Mouse (Mus musculus): ENCODE data around the gene Zfp704. TPM values are rescaled to one million over a fixed set of nuclear protein-coding genes. Genes with fewer than 3 reads are reported as not detected.

Zfp704 gene
- polyA plus RNA-seq, 1 experiment from 2014 or later, result 8.6 TPM

GRCm38 (mm10) chr3:9591416-9592110 is 18.3 kb downstream of the Zfp704 start:
- WGBS, result 97% methylated on average over 8 of the region's 8 CpGs
- H3K4me1 ChIP-seq, result peaks cover 7% of the 10 kb centered on the region; the same call in 1 of the 2 replicates
- no peak overlapping the region for H3K27ac ChIP-seq
- no peak overlapping the region for H3K4me2 ChIP-seq (replicated peaks)
- no peak overlapping the region for H3K9ac ChIP-seq
- no peaks in the 10 kb centered on the region for H3K36me3 ChIP-seq
- ATAC-seq (ENCODE audit: low FRiP score), result no peak
- no peaks in the 10 kb centered on the region for H3K27me3 ChIP-seq
- no peaks in the 10 kb centered on the region for H3K9me3 ChIP-seq (replicated peaks)
- no peak overlapping the region for H3K4me3 ChIP-seq

GRCm38 (mm10) chr3:9588635-9589034 is 21.2 kb downstream of the Zfp704 start:
- 92% methylated on average over 4 of the region's 4 CpGs for WGBS
- H3K4me1 ChIP-seq, result peaks cover 4% of the 10 kb centered on the region; the same call in 1 of the 2 replicates
- H3K36me3 ChIP-seq, result no peaks in the 10 kb centered on the region
- H3K4me3 ChIP-seq, result no peak overlapping the region
- H3K27me3 ChIP-seq, result no peaks in the 10 kb centered on the region
- ATAC-seq (ENCODE audit: low FRiP score), result no peak
- H3K4me2 ChIP-seq (replicated peaks), result no peak overlapping the region
- no peak overlapping the region for H3K27ac ChIP-seq
- H3K9ac ChIP-seq, result no peak overlapping the region
- no peaks in the 10 kb centered on the region for H3K9me3 ChIP-seq (replicated peaks)

GRCm38 (mm10) chr3:9587304-9587703 is 22.6 kb downstream of the Zfp704 start:
- Histone ChIP-seq H3K4me2 (replicated peaks) (no peak overlapping the region), H3K9me3 (replicated peaks) (no peaks in the 10 kb centered on the region), H3K9ac (no peak overlapping the region), H3K4me3 (no peak overlapping the region), H3K27me3 (no peaks in the 10 kb centered on the region), H3K27ac (no peak overlapping the region), H3K4me1 (peaks cover 4% of the 10 kb centered on the region; the same call in 1 of the 2 replicates), H3K36me3 (no peaks in the 10 kb centered on the region)
- ATAC-seq (ENCODE audit: low FRiP score), result no peak
- WGBS, result 96% methylated on average over 7 of the region's 7 CpGs

- Histone ChIP-seq H3K4me1 (peaks cover 2% of the 10 kb centered on the region), H3K36me3 (no peaks in the 10 kb centered on the region), H3K4me2 (replicated peaks) (no peak overlapping the region), H3K27ac (no peak overlapping the region), H3K4me3 (no peak overlapping the region), H3K27me3 (no peaks in the 10 kb centered on the region), H3K9me3 (replicated peaks) (no peaks in the 10 kb centered on the region), H3K9ac (no peak overlapping the region)
- no peak for ATAC-seq (ENCODE audit: low FRiP score)
- 79% methylated on average over 2 of the region's 2 CpGs for WGBS
Observed at GRCm38 (mm10) chr3:9583516-9583915, 26.4 kb downstream of the Zfp704 start.

- Histone ChIP-seq H3K27me3 (no peaks in the 10 kb centered on the region), H3K9ac (no peak overlapping the region), H3K4me2 (replicated peaks) (no peak overlapping the region), H3K9me3 (replicated peaks) (no peaks in the 10 kb centered on the region), H3K36me3 (no peaks in the 10 kb centered on the region), H3K4me1 (peaks cover 10% of the 10 kb centered on the region), H3K4me3 (no peak overlapping the region), H3K27ac (no peak overlapping the region)
- no peak for ATAC-seq (ENCODE audit: low FRiP score)
- WGBS, result 96% methylated on average over 14 of the region's 14 CpGs
Observed at GRCm38 (mm10) chr3:9580952-9581798, 28.7 kb downstream of the Zfp704 start.

- no peaks in the 10 kb centered on the region for H3K9me3 ChIP-seq (replicated peaks)
- no peaks in the 10 kb centered on the region for H3K36me3 ChIP-seq
- H3K4me2 ChIP-seq (replicated peaks), result no peak overlapping the region
- no peak for ATAC-seq (ENCODE audit: low FRiP score)
- no peaks in the 10 kb centered on the region for H3K27me3 ChIP-seq
- 71% methylated on average over 3 of the region's 3 CpGs for WGBS
- H3K4me3 ChIP-seq, result no peak overlapping the region
- no peak overlapping the region for H3K27ac ChIP-seq
- H3K4me1 ChIP-seq, result peaks cover 14% of the 10 kb centered on the region
- no peak overlapping the region for H3K9ac ChIP-seq
Observed at GRCm38 (mm10) chr3:9580102-9580501, 29.8 kb downstream of the Zfp704 start.

GRCm38 (mm10) chr3:9579028-9579643 is 30.7 kb downstream of the Zfp704 start:
- H3K4me2 ChIP-seq (replicated peaks), result no peak overlapping the region
- no peaks in the 10 kb centered on the region for H3K9me3 ChIP-seq (replicated peaks)
- no peak overlapping the region for H3K4me3 ChIP-seq
- H3K36me3 ChIP-seq, result no peaks in the 10 kb centered on the region
- 87% methylated on average over 4 of the region's 4 CpGs for WGBS
- H3K27me3 ChIP-seq, result no peaks in the 10 kb centered on the region
- peaks cover 24% of the 10 kb centered on the region for H3K4me1 ChIP-seq
- no peak overlapping the region for H3K9ac ChIP-seq
- no peak for ATAC-seq (ENCODE audit: low FRiP score)
- no peak overlapping the region for H3K27ac ChIP-seq

GRCm38 (mm10) chr3:9576872-9577271 is 33.0 kb downstream of the Zfp704 start:
- WGBS, result 90% methylated on average over 4 of the region's 4 CpGs
- no peak overlapping the region for H3K4me2 ChIP-seq (replicated peaks)

GRCm38 (mm10) chr3:9574305-9574704 is 35.6 kb downstream of the Zfp704 start:
- no peaks in the 10 kb centered on the region for H3K27me3 ChIP-seq
- H3K4me1 ChIP-seq, result peaks cover 23% of the 10 kb centered on the region
- ATAC-seq (ENCODE audit: low FRiP score), result no peak
- 55% methylated on average over 8 of the region's 8 CpGs for WGBS
- H3K27ac ChIP-seq, result no peak overlapping the region
- no peak overlapping the region for H3K4me2 ChIP-seq (replicated peaks)
- H3K36me3 ChIP-seq, result no peaks in the 10 kb centered on the region
- H3K9me3 ChIP-seq (replicated peaks), result no peaks in the 10 kb centered on the region
- no peak overlapping the region for H3K4me3 ChIP-seq
- H3K9ac ChIP-seq, result no peak overlapping the region

More at GRCm38 (mm10) chr3:9576872-9577271, 33.0 kb downstream of the Zfp704 start:
- H3K27ac ChIP-seq, result no peak overlapping the region
- no peaks in the 10 kb centered on the region for H3K27me3 ChIP-seq
- H3K4me3 ChIP-seq, result no peak overlapping the region
- no peak for ATAC-seq (ENCODE audit: low FRiP score)
- no peak overlapping the region for H3K9ac ChIP-seq
- no peaks in the 10 kb centered on the region for H3K9me3 ChIP-seq (replicated peaks)
- H3K36me3 ChIP-seq, result no peaks in the 10 kb centered on the region
- H3K4me1 ChIP-seq, result peaks cover 26% of the 10 kb centered on the region

- Histone ChIP-seq H3K4me2 (replicated peaks) (no peak overlapping the region), H3K9me3 (replicated peaks) (no peaks in the 10 kb centered on the region), H3K4me1 (peaks cover 26% of the 10 kb centered on the region), H3K9ac (no peak overlapping the region), H3K27ac (no peak overlapping the region), H3K4me3 (no peak overlapping the region), H3K27me3 (no peaks in the 10 kb centered on the region), H3K36me3 (no peaks in the 10 kb centered on the region)
- no peak for ATAC-seq (ENCODE audit: low FRiP score)
- WGBS, result 74% methylated on average over 6 of the region's 6 CpGs
Observed at GRCm38 (mm10) chr3:9573581-9573980, 36.3 kb downstream of the Zfp704 start.

- Histone ChIP-seq H3K9ac (no peak overlapping the region), H3K9me3 (replicated peaks) (no peaks in the 10 kb centered on the region), H3K27ac (no peak overlapping the region), H3K4me2 (replicated peaks) (no peak overlapping the region), H3K36me3 (no peaks in the 10 kb centered on the region), H3K4me3 (no peak overlapping the region), H3K4me1 (peaks cover 30% of the 10 kb centered on the region), H3K27me3 (no peaks in the 10 kb centered on the region)
- ATAC-seq (ENCODE audit: low FRiP score), result no peak
- WGBS, result 93% methylated on average over 8 of the region's 8 CpGs
Observed at GRCm38 (mm10) chr3:9572261-9572660, 37.6 kb downstream of the Zfp704 start.

- no peaks in the 10 kb centered on the region for H3K9me3 ChIP-seq (replicated peaks)
- H3K4me1 ChIP-seq, result peaks cover 21% of the 10 kb centered on the region
- no peak overlapping the region for H3K9ac ChIP-seq
- no peak overlapping the region for H3K4me2 ChIP-seq (replicated peaks)
- H3K27me3 ChIP-seq, result no peaks in the 10 kb centered on the region
- no peaks in the 10 kb centered on the region for H3K36me3 ChIP-seq
- no peak overlapping the region for H3K4me3 ChIP-seq
- no peak for ATAC-seq (ENCODE audit: low FRiP score)
- 95% methylated on average over 4 of the region's 4 CpGs for WGBS
- no peak overlapping the region for H3K27ac ChIP-seq
Observed at GRCm38 (mm10) chr3:9570782-9571181, 39.1 kb downstream of the Zfp704 start.

Data from hindbrain, embryonic 12.5 days (tissue).